Mouse (Mus musculus) fibroblast of lung, adult 2 months (primary cell): ENCODE measurements around the gene Tgfbr3.
"Not testable (repeated sequence)": the region's sequence is repeated elsewhere in the genome, so short reads cannot be mapped to it uniquely, and the experiment has no call there.

ENCODE experiments used
- DNase-seq: peaks from one replicate; pipeline ENCODE4 v3.0.0-alpha.2; 2011; ENCODE audit warnings: low read depth

The Tgfbr3 gene

GRCm38 (mm10) chr5:107240276-107240675 lies 49.2 kb downstream of the Tgfbr3 start:
- no peak for DNase-seq

GRCm38 (mm10) chr5:107237971-107238426 lies 51.4 kb downstream of the Tgfbr3 start:
- DNase-seq: no peak

DNA sequence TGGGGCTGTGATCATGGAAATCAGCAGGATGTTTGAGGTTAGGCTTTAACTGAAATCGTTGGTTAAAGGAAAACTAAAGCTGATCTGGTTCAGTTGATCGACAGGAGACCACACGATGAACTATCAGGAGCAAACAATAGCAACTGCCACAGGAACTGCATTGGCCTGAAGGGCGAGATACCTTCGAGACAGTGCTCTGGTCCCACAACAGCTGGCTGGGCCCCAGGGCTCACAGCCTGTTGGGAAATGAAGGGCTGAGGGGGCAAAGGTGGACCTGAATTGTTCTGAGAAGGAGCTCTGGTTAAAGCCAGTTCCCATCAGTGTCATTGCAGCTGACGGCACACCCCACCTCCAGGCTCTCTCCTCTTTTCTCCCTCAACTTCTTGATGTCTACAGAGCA lies 52.5 kb downstream of the Tgfbr3 start:
- DNase-seq: no peak

- no peak for DNase-seq
These were observed 53.4 kb downstream of the Tgfbr3 start for GRCm38 (mm10) chr5:107236039-107236438.

DNA sequence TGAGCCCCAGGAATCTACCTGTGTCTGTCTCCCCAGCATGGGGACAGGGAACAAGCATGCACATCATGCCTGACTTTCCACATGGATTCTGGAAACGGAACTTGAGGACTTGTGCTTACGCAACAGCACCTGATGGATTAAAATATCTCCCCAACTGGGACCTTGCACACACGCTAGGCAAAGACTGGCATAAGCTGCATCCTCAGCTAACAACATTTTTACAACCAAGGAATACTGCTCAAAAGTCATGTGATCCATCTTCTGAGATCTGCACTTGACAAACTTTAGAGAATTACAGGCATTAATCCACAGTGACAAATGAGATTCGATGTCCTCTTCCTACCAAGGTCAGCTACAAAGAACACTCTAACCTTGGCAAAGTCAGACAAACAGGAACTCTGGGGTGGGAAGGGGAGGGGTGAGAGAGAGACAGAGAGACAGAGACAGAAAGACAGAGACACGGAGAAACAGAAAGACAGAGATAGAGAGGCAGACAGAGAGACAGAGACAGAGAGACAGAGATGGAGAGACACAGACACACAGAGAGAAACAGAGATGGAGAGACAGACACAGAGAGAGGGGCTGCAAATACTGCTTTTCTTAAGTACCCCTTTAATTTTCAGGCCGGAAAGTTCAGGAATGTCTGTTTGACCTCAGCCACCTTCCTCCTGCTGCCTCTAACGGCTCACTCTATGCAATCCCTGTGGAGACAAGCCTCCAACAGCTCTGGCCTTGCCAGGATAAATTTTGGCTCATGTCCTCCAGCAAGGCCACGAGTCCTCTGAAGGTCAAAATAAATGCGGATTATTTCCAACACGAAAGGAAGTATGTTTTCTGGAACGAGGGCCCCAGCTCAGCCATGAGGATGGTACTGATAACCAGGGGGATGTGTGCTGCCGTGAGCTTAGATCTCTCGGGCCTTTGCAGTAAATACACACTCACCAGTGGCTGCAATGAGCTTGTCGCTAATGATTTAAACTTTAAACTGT lies 55.8 kb downstream of the Tgfbr3 start:
- no peak for DNase-seq

GRCm38 (mm10) chr5:107230189-107230588 lies 59.2 kb downstream of the Tgfbr3 start:
- DNase-seq: no peak

DNA sequence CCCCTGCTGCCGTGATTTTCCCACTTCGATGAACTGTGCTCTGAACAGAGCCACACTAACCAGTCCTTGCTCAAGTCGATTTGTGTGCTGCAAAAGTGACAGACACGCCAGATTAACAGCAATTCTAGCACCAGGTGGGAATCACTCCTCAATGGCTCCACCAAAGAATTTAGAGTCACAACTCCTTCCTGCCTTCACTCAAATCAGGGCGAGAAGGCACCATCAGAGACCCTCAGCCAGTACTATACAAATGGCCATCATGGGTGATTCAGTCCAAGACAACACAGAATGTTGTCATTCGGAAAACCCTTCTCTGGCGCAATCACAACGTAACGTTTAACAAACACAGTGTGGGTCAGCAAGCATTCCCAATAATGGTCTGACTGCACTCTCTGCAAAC lies 60.4 kb downstream of the Tgfbr3 start:
- DNase-seq: no peak

DNA sequence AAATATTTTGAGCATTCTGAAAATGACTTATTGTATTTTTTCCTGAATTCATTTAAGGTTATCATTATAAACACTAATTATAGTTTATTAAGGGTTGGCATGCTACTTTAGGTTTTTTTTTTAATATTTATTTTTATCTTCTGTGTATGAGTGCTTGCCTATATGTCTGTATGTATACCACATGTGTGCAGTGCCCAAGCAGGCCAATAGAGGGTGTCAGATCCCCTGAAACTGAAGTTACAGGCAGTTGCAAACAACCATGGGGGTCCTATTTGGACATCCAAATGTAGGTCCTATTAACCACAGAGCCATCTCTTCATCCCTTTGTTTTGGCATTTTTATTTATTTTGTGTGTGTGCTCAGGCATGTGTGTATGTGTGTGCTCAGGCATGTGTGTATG lies 61.8 kb downstream of the Tgfbr3 start:
- no peak for DNase-seq

- DNase-seq: no peak
These were observed 64.5 kb downstream of the Tgfbr3 start for GRCm38 (mm10) chr5:107224820-107225417.

GRCm38 (mm10) chr5:107224151-107224550 lies 65.3 kb downstream of the Tgfbr3 start:
- no peak for DNase-seq

DNA sequence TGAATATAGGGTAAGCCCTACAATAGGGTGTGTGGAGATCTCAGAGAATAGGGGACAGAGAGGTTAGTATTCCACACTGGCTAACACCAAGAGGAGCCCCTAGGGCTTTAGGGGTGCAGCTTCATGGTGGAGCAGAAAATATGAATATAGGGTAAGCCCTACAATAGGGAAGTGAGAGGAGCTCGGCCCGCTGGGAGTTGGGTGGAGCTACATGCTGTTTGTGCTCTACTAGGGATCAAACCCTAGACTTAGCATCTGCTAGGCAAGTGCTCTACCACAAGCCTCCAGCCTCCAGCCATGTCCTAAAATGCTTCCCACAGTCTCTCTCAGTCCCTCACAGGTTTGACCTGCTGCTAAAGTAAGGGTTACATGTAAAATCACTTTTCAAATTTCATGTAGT lies 65.9 kb downstream of the Tgfbr3 start:
- DNase-seq: not testable (repeated sequence)

GRCm38 (mm10) chr5:107223029-107223428 lies 66.4 kb downstream of the Tgfbr3 start:
- DNase-seq: no peak

DNA sequence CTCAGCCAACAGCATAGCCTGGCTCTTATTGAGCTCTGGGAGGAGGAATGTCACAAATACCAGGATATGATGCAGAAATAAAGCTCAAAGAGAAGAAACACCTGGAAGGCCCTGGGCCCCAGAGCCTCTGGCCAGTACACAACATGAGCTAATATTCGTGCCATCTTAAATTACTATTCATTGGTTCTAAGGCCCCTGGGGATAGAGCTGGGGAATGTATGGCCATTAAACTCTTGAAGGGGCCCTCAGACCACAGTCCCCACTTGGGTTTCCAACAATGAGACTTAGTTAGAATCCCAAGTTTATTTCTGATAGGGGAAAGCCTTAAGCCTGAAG lies 66.8 kb downstream of the Tgfbr3 start:
- no peak for DNase-seq

DNA sequence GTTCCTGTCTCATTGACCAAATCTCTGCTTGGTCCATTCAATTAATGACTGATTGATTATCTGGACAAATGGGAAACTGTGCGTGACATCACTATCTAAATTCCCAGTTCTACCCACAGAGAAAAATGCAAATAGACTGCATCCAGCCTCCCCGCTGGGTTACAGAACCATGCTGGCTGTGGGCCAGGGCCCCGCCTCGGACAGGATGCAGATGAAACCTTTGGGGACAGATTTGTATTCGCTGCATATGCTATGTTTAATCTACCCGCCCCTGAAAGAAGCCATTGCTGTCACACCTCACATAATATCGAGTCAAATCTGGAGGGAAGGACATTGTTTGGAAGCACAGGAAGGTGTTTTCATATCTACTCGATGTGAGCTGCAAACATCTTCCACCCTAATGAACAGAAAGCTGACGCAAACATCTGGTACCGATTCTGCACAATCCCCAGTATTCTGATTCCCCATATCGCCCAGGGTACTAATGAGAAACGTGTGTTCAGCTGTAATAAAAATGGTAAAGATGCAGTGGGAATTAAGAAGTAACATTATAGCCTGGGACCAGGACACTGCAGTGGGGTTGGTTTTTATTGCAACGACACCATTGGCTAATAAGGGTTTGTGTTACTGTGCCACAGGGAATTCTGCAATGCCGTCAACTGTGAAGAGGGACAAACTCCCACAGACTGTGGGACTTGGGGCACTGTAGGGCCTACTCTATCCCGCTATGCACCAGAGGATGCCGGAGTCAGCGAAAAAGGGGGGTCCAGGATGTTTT lies 67.3 kb downstream of the Tgfbr3 start:
- DNase-seq: no peak

DNA sequence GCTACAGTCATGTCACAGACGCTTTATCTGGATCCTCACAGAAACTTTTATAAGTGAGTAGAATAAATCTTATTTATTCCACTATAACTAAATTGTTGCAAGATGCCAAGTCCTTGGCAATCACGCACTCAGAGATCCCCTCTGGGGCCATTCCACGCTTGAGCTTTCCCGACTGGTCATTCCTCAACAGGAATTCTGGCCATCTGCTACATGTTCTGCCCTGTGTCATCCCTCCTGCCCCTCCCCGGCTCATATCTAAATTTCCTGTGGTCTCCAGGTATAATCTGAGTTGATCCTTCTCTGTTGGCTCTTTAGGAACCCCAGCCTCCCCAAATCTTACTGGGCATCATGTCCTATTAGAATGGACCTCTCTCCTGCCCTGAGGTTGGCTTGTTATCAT lies 68.5 kb downstream of the Tgfbr3 start:
- DNase-seq: no peak

GRCm38 (mm10) chr5:107219883-107220282 lies 69.5 kb downstream of the Tgfbr3 start:
- DNase-seq: no peak

DNA sequence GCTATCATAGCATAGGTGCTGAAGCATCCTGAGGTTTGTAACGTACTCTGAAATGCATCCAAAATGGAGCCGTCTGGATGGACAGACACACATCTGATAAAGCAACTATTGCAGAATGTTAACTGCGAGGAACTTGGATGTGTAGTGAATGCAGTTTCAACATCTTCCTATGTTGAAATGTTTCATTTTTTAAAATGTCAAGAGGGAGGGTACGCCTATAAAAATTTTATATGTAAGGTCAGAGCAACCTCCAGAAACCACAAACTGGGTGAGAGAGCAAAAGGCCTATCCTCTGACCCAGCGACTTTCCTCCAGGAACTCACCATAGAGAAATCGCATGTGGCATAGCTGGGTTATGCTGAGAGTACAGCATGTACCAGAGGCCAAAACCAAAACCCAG lies 70.1 kb downstream of the Tgfbr3 start:
- DNase-seq: no peak

DNA sequence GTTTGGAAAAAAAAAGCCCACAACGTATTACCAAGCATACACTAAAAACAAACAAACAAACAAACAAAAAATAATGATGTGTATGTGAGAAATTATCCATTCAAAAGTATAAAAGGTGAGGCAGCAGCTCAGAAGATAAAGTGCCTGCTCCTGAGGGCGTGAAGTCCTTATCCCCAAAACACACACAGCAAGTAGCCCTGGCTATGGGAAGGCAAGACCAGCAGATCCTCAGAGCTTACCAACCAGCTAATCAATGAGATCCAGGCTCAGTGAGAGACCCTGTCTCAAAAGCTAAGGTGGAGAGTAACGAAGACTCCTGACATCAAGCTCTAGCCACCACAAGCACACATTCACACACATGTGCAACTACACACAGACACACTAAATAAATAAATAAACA lies 70.8 kb downstream of the Tgfbr3 start:
- no peak for DNase-seq

DNA sequence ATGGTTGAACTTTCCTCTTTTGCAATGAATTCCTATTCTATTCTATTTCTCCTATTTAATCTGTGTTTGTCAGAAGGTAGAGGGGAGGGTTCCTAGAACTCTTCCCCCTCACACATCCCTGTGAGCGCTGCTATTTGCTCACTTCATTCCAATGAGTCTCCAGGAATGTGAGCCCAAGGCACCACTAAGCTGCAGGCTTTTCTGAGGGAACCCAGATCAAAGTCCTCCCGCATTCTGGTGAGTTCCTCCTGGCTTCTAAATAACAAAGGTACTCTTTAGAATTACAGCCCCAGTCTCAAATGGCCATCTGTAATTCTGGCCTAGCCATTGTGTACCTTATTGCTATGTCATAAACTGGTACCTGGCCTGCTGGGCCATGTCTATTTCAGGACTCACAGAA lies 72.3 kb downstream of the Tgfbr3 start:
- DNase-seq: no peak

DNA sequence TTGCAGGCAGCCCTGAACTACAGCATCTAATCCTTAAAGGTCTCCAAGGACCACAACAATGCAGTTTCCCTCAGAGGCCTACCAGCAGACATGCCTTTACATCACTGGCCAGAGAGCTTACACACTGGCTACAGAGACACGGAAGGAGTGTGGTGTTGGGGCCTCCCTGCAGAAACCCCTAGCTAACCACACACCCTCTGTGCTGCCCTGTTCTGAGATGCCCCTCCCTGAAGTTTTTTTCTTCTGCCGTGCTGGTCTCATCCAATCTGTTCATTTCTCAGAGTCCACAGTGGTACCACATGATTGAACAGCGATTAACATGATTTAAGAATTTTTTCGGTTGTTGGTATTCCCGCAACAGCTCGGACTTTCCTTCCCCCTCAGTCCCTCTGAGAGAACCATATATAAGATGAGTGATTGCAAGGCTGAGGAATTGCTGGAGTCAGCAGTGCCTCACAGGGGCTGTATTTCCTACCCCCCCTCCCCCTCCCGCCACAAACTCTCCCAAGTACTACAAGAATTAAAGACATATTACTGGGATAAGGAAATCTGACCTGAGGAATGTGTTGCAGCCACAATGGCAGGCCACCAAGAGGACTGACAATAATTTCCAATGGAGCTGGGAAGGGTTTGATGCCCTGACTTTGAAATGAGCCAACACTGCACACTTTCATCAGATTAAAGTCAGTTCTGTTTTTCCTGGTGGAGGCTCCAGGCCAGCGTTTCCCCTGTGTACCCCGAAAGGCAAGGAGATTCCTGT lies 75.9 kb downstream of the Tgfbr3 start:
- DNase-seq: peak; percentile 84

- DNase-seq: no peak
These were observed 77.5 kb downstream of the Tgfbr3 start for GRCm38 (mm10) chr5:107211830-107212370.

GRCm38 (mm10) chr5:107210040-107210439 lies 79.4 kb downstream of the Tgfbr3 start:
- no peak for DNase-seq
